Mouse (Mus musculus): ENCODE measurements around the gene Calu. TPM values are rescaled to one million over a fixed set of nuclear protein-coding genes. Genes with fewer than 3 reads are reported as not detected.
A peak's percentile ranks its signal among the peaks of the same experiment; 100 is the strongest.
"Not testable (repeated sequence)": the region's sequence is repeated elsewhere in the genome, so short reads cannot be mapped to it uniquely, and the experiment has no call there.

The Calu gene
- polyA plus RNA-seq, 1 experiment from 2014 or later = 228 TPM

DNA sequence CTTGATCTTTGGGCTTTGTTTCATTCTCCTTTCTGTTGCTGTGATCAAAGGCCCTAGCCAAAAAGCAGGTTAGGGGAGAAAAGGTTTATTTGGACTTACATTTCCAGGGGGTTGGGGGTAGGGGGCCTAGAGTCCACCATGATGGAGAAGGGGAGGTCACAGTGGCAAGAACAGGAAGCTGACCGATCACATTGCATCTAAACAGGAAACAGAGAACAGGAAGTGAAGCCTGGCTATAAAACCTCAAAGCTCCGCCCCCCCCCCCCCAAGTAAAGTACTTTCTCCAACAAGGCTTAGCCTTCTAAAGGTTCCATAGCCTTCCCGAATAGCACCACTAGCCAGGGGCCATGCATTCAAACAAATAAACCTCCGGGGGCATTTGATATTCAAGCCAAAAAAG is 25.1 kb upstream of the Calu start:
- no peaks in the 10 kb centered on the region for H3K27me3 ChIP-seq (replicated peaks; ENCODE audit: low read depth, poor library complexity, severe bottlenecking)
- 82% methylated on average over 4 of the region's 4 CpGs for WGBS
- H3K4me3 ChIP-seq = no peak overlapping the region
- H3K27ac ChIP-seq (replicated peaks) = no peak overlapping the region
- no peaks in the 10 kb centered on the region for H3K36me3 ChIP-seq (replicated peaks)
- peaks cover 6% of the 10 kb centered on the region; the same call in 1 of the 2 replicates for H3K4me1 ChIP-seq
- DNase-seq (ENCODE audit: low spot score) = no peak
- H3K9me3 ChIP-seq = no peaks in the 10 kb centered on the region

DNA sequence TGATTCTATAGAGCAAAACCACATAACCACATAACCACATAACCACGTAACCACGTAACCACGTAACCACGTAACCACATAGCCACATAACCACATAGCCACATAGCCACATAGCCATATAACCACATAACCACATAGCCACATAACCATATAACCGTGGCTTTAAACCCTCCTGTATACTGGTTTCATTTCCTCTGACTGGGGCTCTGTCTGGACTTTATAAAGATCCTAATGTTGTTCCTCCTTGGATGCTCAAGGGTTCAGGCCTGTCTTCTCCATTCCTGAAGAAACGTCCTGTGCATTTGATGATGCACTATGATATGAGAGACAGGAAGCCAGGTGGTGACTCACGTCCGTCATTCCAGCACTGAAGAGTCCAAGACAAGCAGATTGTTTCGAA is 20.9 kb upstream of the Calu start:
- Histone ChIP-seq H3K9me3 (no peaks in the 10 kb centered on the region), H3K27ac (replicated peaks) (no peak overlapping the region), H3K27me3 (replicated peaks; ENCODE audit: low read depth, poor library complexity, severe bottlenecking) (no peaks in the 10 kb centered on the region), H3K4me1 (peaks cover 4% of the 10 kb centered on the region; the same call in 1 of the 2 replicates), H3K4me3 (no peak overlapping the region), H3K36me3 (replicated peaks) (no peaks in the 10 kb centered on the region)
- DNase-seq (ENCODE audit: low spot score) = no peak
- WGBS = 89% methylated on average over 9 of the region's 9 CpGs

DNA sequence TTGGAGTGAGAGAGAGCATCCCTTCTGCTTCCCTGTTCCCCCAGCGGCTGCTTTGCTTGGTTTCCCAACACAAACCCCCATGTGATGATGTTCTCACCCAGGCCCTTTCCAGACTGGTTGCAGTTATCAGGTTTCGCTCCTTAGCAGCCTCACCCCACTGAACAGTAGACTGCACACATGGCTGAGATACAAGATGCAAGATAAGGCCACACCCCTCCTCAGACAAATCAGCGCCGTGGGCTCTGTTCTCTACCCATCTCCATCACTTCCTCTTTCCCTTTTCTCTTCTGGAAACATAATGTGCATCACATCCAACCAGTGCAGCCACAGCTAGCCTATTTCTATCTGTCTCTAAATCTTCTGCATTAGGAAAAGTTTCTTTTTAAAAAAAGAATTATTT is 18.4 kb upstream of the Calu start:
- Histone ChIP-seq H3K4me3 (no peak overlapping the region), H3K27ac (replicated peaks) (no peak overlapping the region), H3K36me3 (replicated peaks) (no peaks in the 10 kb centered on the region), H3K27me3 (replicated peaks; ENCODE audit: low read depth, poor library complexity, severe bottlenecking) (no peaks in the 10 kb centered on the region; the same call in 1 of the 2 replicates), H3K4me1 (peaks cover 4% of the 10 kb centered on the region; the same call in 1 of the 2 replicates), H3K9me3 (no peaks in the 10 kb centered on the region)
- WGBS = 66% methylated on average over 4 of the region's 4 CpGs
- no peak for DNase-seq (ENCODE audit: low spot score)

DNA sequence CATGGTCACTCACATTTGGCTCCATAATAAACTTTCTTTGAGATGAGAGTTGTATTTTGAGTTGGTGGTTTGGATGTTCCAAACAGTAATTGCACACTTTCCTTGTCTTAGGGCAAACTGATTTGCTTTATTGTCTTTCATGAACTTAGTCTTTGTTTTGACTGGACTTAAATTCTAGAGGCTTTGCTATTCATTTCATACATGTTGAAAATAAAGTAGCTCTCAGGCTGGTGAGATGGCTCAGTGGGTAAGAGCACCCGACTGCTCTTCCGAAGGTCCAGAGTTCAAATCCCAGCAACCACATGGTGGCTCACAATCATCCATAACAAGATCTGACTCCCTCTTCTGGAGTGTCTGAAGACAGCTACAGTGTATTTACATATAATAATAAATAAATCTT is 1.4 kb upstream of the Calu start:
- not testable (repeated sequence) for H3K4me3 ChIP-seq; H3K27ac ChIP-seq (replicated peaks); DNase-seq (ENCODE audit: low spot score); H3K27me3 ChIP-seq (replicated peaks; ENCODE audit: low read depth, poor library complexity, severe bottlenecking); H3K36me3 ChIP-seq (replicated peaks); H3K9me3 ChIP-seq
- 95% methylated on average over 2 of the region's 2 CpGs for WGBS
- H3K4me1 ChIP-seq = peaks cover 17% of the 10 kb centered on the region

DNA sequence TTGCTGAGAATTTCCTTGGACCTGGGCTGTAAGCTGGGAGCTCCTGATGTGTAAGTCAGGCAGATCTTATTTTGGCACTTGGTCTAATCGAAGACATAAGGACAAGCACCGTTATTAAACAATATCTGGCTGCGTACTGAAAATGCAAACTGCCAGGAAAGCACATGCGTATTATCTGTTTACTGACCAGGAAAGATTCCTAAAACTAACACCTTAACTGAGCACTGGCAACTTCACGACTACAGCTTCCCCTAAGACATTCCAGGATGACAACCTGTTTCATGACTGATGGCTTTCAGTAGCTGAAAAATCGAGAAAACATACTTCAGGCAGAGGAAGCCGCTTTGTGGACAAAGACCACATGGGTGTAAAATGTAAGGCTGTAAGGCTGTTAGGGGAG is 680 bp upstream of the Calu start:
- Histone ChIP-seq H3K4me3 (peak overlapping the region; percentile 71), H3K27ac (replicated peaks) (peak overlapping the region; percentile 94), H3K4me1 (peaks cover 17% of the 10 kb centered on the region), H3K9me3 (no peaks in the 10 kb centered on the region), H3K36me3 (replicated peaks) (peaks cover 7% of the 10 kb centered on the region; the same call in 1 of the 2 replicates), H3K27me3 (replicated peaks; ENCODE audit: low read depth, poor library complexity, severe bottlenecking) (no peaks in the 10 kb centered on the region)
- DNase-seq (ENCODE audit: low spot score) = no peak
- 43% methylated on average over 7 of the region's 7 CpGs for WGBS

DNA sequence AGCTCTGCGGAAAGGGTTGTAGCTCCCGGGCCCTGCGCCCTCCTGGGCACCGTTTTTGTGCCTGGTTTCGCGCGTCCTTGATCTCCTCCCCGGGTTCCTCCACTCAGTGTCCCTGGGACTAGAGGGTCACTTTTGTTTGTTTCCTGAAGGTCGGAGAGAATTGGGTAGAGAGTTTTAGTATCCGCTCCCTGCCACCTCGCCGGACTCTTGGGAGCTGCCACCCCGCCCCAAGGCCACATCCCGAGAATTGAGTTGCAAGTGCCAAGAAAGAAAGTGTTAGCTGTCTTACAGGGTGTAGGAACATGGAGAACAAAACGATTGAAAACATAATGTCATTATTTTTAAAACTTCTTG is 479 bp downstream of the Calu start:
- H3K27ac ChIP-seq (replicated peaks) = peak overlapping the region; percentile 94
- no peaks in the 10 kb centered on the region for H3K27me3 ChIP-seq (replicated peaks; ENCODE audit: low read depth, poor library complexity, severe bottlenecking)
- no peaks in the 10 kb centered on the region for H3K9me3 ChIP-seq
- no peak for DNase-seq (ENCODE audit: low spot score)
- under 1% methylated on average over 15 of the region's 15 CpGs for WGBS
- peaks cover 7% of the 10 kb centered on the region; the same call in 1 of the 2 replicates for H3K36me3 ChIP-seq (replicated peaks)
- H3K4me1 ChIP-seq = peaks cover 22% of the 10 kb centered on the region
- H3K4me3 ChIP-seq = peak overlapping the region; percentile 71

DNA sequence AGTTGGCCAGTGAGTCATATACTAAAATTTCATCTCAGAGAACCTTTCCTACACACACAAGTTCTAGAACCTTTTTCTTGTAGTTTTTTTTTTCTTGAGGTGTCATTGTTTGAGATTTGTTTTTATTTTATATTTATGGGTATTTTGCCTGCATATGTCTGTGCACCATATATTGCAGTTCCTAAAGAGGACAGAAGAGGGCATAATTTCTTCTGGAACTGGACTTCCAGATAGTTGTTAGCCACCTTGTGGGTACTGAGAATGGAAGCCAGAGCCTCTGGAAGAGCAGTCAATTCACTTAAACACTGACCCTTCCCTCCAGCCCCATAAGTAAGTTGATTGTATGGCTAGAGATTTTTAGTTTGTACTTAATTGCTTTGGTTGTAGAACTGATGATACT is 3.7 kb downstream of the Calu start:
- H3K36me3 ChIP-seq (replicated peaks) = peaks cover 13% of the 10 kb centered on the region
- no peaks in the 10 kb centered on the region for H3K9me3 ChIP-seq
- H3K27ac ChIP-seq (replicated peaks) = no peak overlapping the region
- peaks cover 22% of the 10 kb centered on the region for H3K4me1 ChIP-seq
- no peaks in the 10 kb centered on the region for H3K27me3 ChIP-seq (replicated peaks; ENCODE audit: low read depth, poor library complexity, severe bottlenecking)
- no peak for DNase-seq (ENCODE audit: low spot score)
- H3K4me3 ChIP-seq = no peak overlapping the region

DNA sequence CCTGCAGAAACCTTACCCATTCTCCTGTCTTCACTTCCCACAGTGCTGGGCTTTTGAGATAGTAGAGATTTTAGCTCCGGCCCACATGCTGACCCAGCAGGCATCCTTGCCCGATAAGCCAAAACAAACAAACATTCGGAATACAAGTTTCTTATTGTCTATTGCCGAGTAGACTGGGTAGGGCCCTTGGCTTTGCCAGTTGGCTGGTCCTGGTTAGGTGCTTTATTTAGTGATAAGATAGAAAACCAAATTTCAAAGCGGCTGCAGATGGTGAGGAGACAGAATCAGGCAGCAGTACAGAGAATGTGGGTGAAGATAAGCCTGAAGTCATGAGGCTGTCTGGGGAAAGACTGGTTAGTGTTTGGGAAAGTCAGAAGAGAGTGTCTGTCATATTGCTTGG is 4.9 kb downstream of the Calu start:
- Histone ChIP-seq H3K27ac (replicated peaks) (no peak overlapping the region), H3K4me1 (peaks cover 15% of the 10 kb centered on the region), H3K27me3 (replicated peaks; ENCODE audit: low read depth, poor library complexity, severe bottlenecking) (no peaks in the 10 kb centered on the region), H3K9me3 (no peaks in the 10 kb centered on the region), H3K36me3 (replicated peaks) (peaks cover 25% of the 10 kb centered on the region), H3K4me3 (no peak overlapping the region)
- DNase-seq (ENCODE audit: low spot score) = no peak
- WGBS = 53% methylated on average over 5 of the region's 5 CpGs

DNA sequence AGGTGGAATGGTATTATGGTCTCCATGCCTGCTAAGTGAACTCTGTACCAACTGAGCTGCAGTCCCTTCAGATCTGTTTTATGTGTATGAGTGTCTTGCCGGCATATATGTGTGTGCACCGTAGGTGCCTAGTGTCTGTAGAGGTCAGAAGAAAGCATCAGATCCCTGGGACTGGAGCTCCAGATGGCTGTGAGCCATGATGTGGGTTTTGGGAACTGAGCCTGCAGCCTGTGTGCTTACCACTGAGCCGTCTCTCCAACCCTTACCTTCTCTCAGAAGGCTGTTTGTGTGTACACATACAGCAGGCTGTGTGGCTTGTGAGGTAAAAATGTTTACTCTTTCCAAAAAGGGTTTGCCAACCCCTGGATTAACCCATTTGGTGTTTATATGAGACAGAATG is 11.5 kb downstream of the Calu start:
- 91% methylated on average over 3 of the region's 3 CpGs for WGBS
- Histone ChIP-seq H3K4me3 (no peak overlapping the region), H3K36me3 (replicated peaks) (peaks cover 70% of the 10 kb centered on the region), H3K27me3 (replicated peaks; ENCODE audit: low read depth, poor library complexity, severe bottlenecking) (no peaks in the 10 kb centered on the region), H3K4me1 (peaks cover 11% of the 10 kb centered on the region), H3K9me3 (no peaks in the 10 kb centered on the region), H3K27ac (replicated peaks) (no peak overlapping the region)
- no peak for DNase-seq (ENCODE audit: low spot score)

DNA sequence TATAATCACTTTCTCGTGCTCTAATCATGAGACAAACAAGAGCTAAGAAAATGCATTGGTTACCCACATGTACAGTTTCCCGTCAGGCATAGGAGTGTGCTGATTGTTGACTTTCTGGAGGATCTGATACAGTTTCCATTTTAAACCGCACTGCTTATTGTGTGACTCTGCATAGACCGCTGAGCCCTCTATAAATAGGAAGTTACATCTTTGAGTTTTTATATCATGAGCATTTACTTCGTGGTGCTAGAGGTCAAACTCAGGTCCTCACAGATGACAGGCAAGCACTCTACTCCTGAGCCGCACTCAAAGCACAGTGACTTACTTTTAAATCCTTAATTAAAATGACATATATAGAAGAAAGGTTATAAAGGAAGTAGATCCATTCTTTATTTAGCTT is 12.3 kb downstream of the Calu start:
- H3K27me3 ChIP-seq (replicated peaks; ENCODE audit: low read depth, poor library complexity, severe bottlenecking) = no peaks in the 10 kb centered on the region
- no peak overlapping the region for H3K4me3 ChIP-seq
- H3K9me3 ChIP-seq = no peaks in the 10 kb centered on the region
- peaks cover 77% of the 10 kb centered on the region for H3K36me3 ChIP-seq (replicated peaks)
- 88% methylated on average over 6 of the region's 6 CpGs for WGBS
- peaks cover 11% of the 10 kb centered on the region for H3K4me1 ChIP-seq
- no peak for DNase-seq (ENCODE audit: low spot score)
- no peak overlapping the region for H3K27ac ChIP-seq (replicated peaks)

DNA sequence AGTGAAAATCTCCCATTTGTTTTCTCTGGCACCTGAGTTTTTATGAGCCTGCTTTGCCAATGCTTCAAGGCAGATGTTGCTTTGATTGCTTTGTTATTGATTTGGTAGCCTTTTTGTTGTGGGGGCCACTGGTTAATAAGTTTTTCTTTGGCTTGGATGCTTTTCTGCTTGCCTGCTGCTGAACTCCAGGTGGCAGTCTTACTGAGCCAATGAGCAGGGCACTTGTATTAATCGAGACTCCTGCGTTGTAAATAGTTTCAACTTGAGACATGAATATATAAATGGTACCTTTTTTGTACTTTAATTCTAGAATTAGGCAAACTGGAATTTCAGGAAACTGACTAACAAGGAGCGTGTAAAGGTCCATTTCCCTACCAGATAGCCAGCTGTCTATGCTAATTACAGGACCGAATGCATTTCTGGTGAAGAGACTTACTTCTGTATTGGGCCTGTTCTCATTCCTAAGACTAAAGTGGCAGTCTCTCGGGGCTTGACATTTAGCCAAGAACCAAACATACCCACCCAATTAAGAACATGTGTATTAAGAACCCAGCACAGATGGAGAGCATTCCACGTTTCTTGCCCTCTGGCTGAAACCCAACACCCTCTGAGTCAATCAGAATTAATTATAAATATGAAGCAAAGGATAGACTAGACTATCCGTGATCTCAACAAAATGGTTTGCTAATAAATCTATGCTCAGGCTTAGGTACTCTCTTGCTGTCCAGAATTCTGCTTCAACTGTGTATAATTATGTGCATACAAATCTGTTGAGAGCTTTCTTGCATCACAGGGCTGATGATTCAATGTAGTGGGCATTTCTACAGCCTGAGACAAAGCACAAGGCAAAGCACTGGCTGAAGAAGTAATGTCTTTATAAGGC is 14.6 kb downstream of the Calu start:
- 50% methylated on average over 7 of the region's 7 CpGs for WGBS
- DNase-seq (ENCODE audit: low spot score) = peak; percentile 36
- no peaks in the 10 kb centered on the region for H3K27me3 ChIP-seq (replicated peaks; ENCODE audit: low read depth, poor library complexity, severe bottlenecking)
- peaks cover 11% of the 10 kb centered on the region for H3K4me1 ChIP-seq
- no peak overlapping the region for H3K4me3 ChIP-seq
- peaks cover 86% of the 10 kb centered on the region for H3K36me3 ChIP-seq (replicated peaks)
- no peak overlapping the region for H3K27ac ChIP-seq (replicated peaks)
- H3K9me3 ChIP-seq = no peaks in the 10 kb centered on the region

DNA sequence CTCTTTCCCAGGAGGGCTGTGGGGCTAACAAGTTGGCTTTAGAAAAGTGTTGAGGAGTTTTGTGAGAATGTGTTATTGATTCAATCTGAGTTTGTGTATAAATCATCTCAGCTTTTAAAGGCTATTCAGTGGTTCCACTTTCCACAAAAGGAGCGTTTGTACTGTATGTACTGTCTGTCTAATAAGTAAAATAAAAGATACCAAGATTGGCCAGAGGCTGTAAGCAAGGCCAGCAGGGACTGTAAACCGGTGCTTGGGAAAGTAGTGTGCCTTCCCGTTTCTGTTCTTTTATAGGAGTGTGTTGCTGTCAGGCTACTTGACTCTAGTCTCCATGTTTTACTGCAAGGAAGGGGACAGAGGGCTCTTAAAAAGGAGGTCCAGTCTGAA is 15.3 kb downstream of the Calu start:
- Histone ChIP-seq H3K36me3 (replicated peaks) (peaks cover 86% of the 10 kb centered on the region), H3K9me3 (no peaks in the 10 kb centered on the region), H3K27me3 (replicated peaks; ENCODE audit: low read depth, poor library complexity, severe bottlenecking) (no peaks in the 10 kb centered on the region), H3K4me1 (peaks cover 11% of the 10 kb centered on the region), H3K4me3 (no peak overlapping the region), H3K27ac (replicated peaks) (no peak overlapping the region)
- WGBS = 80% methylated on average over 3 of the region's 3 CpGs
- DNase-seq (ENCODE audit: low spot score) = no peak

DNA sequence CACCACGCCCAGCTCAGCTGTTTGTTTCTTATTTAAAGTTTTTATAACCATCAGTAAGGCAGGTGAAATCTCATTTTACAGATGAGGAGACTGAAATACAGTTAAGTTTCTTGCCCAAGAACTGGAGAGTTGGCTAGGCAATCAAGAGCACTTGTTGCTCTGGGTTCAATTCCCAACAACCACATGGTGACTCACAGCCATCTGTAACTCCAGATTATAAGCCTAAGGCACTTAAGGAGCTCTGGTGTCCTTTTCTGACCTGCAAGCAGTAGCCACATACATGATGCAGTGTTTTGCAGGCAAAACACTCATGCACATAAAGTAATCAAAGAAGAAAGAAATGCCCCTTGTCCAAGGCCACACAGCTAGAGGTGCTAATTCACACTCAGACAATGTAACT is 17.4 kb downstream of the Calu start:
- no peak for DNase-seq (ENCODE audit: low spot score)
- Histone ChIP-seq H3K36me3 (replicated peaks) (peaks cover 88% of the 10 kb centered on the region), H3K4me1 (peaks cover 11% of the 10 kb centered on the region), H3K9me3 (no peaks in the 10 kb centered on the region), H3K27me3 (replicated peaks; ENCODE audit: low read depth, poor library complexity, severe bottlenecking) (no peaks in the 10 kb centered on the region), H3K4me3 (no peak overlapping the region), H3K27ac (replicated peaks) (no peak overlapping the region)
- 93% methylated on average over 1 of the region's 1 CpGs for WGBS
